Mouse (Mus musculus): ENCODE data around the gene Myo1f. TPM values are rescaled to one million over a fixed set of nuclear protein-coding genes. Genes with fewer than 3 reads are reported as not detected.
A peak's percentile ranks its signal among the peaks of the same experiment; 100 is the strongest.

The Myo1f gene
- 1 to 10 TPM; 1.5 to 2.6 TPM for total RNA-seq (2021)
- long read RNA-seq, experiment 1, partial matches to known transcripts, result 0 of 5 reads
- long read RNA-seq, experiment 1, other reads (novel, unspliced or antisense), result 3 of 5 reads
- long read RNA-seq, experiment 2, partial matches to known transcripts, result 1 of 1 reads
- long read RNA-seq, experiment 2, other reads (novel, unspliced or antisense), result 0 of 1 reads

- DNase-seq (ENCODE audit: low spot score in 2 of 2), result peak; percentile 5 to 17
Measured at GRCm38 (mm10) chr17:33555223-33555855, at the start of gene Myo1f. Gene Myo1f (plus strand): TSS chr17:33555707.

GRCm38 (mm10) chr17:33508386-33508785 lies 47.1 kb upstream of the Myo1f start:
- DNase-seq (ENCODE audit: low spot score in 2 of 2), result no peak

- no peak for DNase-seq (ENCODE audit: low spot score in 2 of 2)
Measured at GRCm38 (mm10) chr17:33510172-33510571, 45.3 kb upstream of the Myo1f start.

- no peak for DNase-seq (ENCODE audit: low spot score in 2 of 2)
Measured at GRCm38 (mm10) chr17:33512441-33513415, 42.8 kb upstream of the Myo1f start.

GRCm38 (mm10) chr17:33513874-33514273 lies 41.6 kb upstream of the Myo1f start:
- no peak for DNase-seq (ENCODE audit: low spot score in 2 of 2)

GRCm38 (mm10) chr17:33520366-33520765 lies 35.1 kb upstream of the Myo1f start:
- no peak for DNase-seq (ENCODE audit: low spot score in 2 of 2)

GRCm38 (mm10) chr17:33523431-33523917 lies 32.0 kb upstream of the Myo1f start:
- DNase-seq (ENCODE audit: low spot score in 2 of 2), result peak in 1 of 2 experiments; percentile 50

- peak; percentile 51 to 52 for DNase-seq (ENCODE audit: low spot score in 2 of 2)
Measured at GRCm38 (mm10) chr17:33523918-33524755, 31.4 kb upstream of the Myo1f start, which contains the start of gene Adamts10. Gene Adamts10 (plus strand): TSS chr17:33524204.

GRCm38 (mm10) chr17:33524806-33525373 lies 30.6 kb upstream of the Myo1f start:
- DNase-seq (ENCODE audit: low spot score in 2 of 2), result no peak

GRCm38 (mm10) chr17:33526506-33526905 lies 29.0 kb upstream of the Myo1f start:
- DNase-seq (ENCODE audit: low spot score in 2 of 2), result peak in 1 of 2 experiments; percentile 23

- peak; percentile 27 to 64 for DNase-seq (ENCODE audit: low spot score in 2 of 2)
Measured at GRCm38 (mm10) chr17:33539106-33539675, 16.3 kb upstream of the Myo1f start.

- no peak for DNase-seq (ENCODE audit: low spot score in 2 of 2)
Measured at GRCm38 (mm10) chr17:33539878-33540277, 15.6 kb upstream of the Myo1f start.

- DNase-seq (ENCODE audit: low spot score in 2 of 2), result no peak
Measured at GRCm38 (mm10) chr17:33549212-33549611, 6.3 kb upstream of the Myo1f start.

- DNase-seq (ENCODE audit: low spot score in 2 of 2), result no peak
Measured at GRCm38 (mm10) chr17:33550388-33550787, 5.1 kb upstream of the Myo1f start.

- DNase-seq (ENCODE audit: low spot score in 2 of 2), result no peak
Measured at GRCm38 (mm10) chr17:33552113-33552512, 3.4 kb upstream of the Myo1f start.

GRCm38 (mm10) chr17:33552964-33553363 lies 2.5 kb upstream of the Myo1f start:
- DNase-seq (ENCODE audit: low spot score in 2 of 2), result no peak

GRCm38 (mm10) chr17:33554536-33554935 lies 971 bp upstream of the Myo1f start:
- DNase-seq (ENCODE audit: low spot score in 2 of 2), result no peak

- no peak for DNase-seq (ENCODE audit: low spot score in 2 of 2)
Measured at GRCm38 (mm10) chr17:33557922-33558321, 2.4 kb downstream of the Myo1f start.

GRCm38 (mm10) chr17:33563527-33564076 lies 8.1 kb downstream of the Myo1f start:
- no peak for DNase-seq (ENCODE audit: low spot score in 2 of 2)

- DNase-seq (ENCODE audit: low spot score in 2 of 2), result no peak
Measured at GRCm38 (mm10) chr17:33564599-33564998, 9.1 kb downstream of the Myo1f start.
